Mouse (Mus musculus) midbrain, embryonic 11.5 days (tissue): ENCODE results near the gene Cyp2d11. TPM values are rescaled to one million over a fixed set of nuclear protein-coding genes. Genes with fewer than 3 reads are reported as not detected.

Source experiments
- ATAC-seq: fragments of 200-750 bp; cut with Nextera tagmentation; 2 replicates; pipeline ENCODE4 v1.8.0; 2017; ENCODE audit warnings: moderate TSS enrichment, moderate library complexity; ENCODE audit not compliant: low FRiP score
- DNase-seq: peaks from one replicate; pipeline ENCODE4 v3.0.0; 2015; ENCODE audit warnings: low spot score; ENCODE audit errors: missing footprints
- H3K27ac ChIP-seq: fragments of 300-500 bp; sonication (generic); 2 replicates; pipeline ENCODE4 v1.5.1; 2014; ENCODE audit warnings: low read depth, low read length
- H3K27me3 ChIP-seq: fragments of 300-500 bp; sonication (generic); 2 replicates; pipeline ENCODE4 v1.6.1; 2014; ENCODE audit warnings: mild to moderate bottlenecking, low read length, moderate library complexity, mixed read lengths; ENCODE audit not compliant: control insufficient read depth, insufficient read depth
- H3K36me3 ChIP-seq: fragments of 300-500 bp; sonication (generic); 2 replicates; pipeline ENCODE4 v1.6.1; 2014; ENCODE audit warnings: mild to moderate bottlenecking, low read length, moderate library complexity, mixed read lengths; ENCODE audit not compliant: control insufficient read depth, insufficient read depth
- H3K4me1 ChIP-seq: fragments of 300-500 bp; sonication (generic); 2 replicates; pipeline ENCODE4 v1.6.1; 2014; ENCODE audit warnings: low read length; ENCODE audit not compliant: control insufficient read depth, insufficient read depth
- H3K4me2 ChIP-seq: fragments of 300-500 bp; sonication (generic); 2 replicates; pipeline ENCODE4 v1.6.1; 2014; ENCODE audit warnings: mild to moderate bottlenecking, moderate library complexity
- H3K4me3 ChIP-seq: fragments of 300-500 bp; sonication (generic); 2 replicates; pipeline ENCODE4 v1.5.1; 2014; ENCODE audit warnings: low read depth, low read length
- H3K9ac ChIP-seq: fragments of 300-500 bp; sonication (generic); 2 replicates; pipeline ENCODE4 v1.6.1; 2014; ENCODE audit warnings: low read length
- H3K9me3 ChIP-seq: fragments of 300-500 bp; sonication (generic); 2 replicates; pipeline ENCODE4 v1.6.1; 2016; ENCODE audit warnings: low read length; ENCODE audit not compliant: control insufficient read depth
- WGBS: fragments of 180-500 bp; shearing (Covaris S2); extraction: QIAGEN DNeasy Blood & Tissue Kit; methylation state at CpG from one replicate; pipeline ENCODE4 v1.1.7; 2014; 5-methylcytosine and 5-hydroxymethylcytosine counted together
- polyA plus RNA-seq: library from polyadenylated mRNA; unstranded; fragments of >200 nt; fragmentation: Nextera tagmentation; extraction: Ambion mirVana; gene quantifications from 2 replicates; pipeline ENCODE4 v1.2.1, GENCODE M21; 2014

The Cyp2d11 gene
- polyA plus RNA-seq, 1 experiment from 2014 or later = not detected

DNA sequence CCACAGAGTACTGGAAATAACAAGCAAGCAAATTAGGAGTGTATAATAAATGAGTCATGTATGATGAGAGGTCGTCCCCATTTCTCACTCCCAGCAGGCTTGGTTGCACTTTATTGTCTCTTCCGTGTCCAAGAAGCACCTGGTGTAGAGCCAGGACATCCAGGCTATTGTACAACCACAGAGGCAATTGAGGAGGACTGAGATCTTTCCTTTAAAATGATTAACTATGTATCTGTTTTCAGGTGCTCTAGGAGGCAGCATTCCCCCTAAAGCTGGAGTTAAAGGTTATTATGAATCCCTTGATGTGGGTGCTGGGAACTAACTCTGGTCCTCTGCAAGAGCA lies 44.9 kb downstream of the Cyp2d11 start:
- Histone ChIP-seq H3K27me3 (no peaks in the 10 kb centered on the region), H3K9ac (no peak overlapping the region), H3K4me3 (no peak overlapping the region), H3K4me1 (peaks cover 19% of the 10 kb centered on the region), H3K9me3 (no peaks in the 10 kb centered on the region), H3K36me3 (peaks cover 21% of the 10 kb centered on the region), H3K27ac (no peak overlapping the region), H3K4me2 (no peak overlapping the region)
- 88% methylated on average over 2 of the region's 2 CpGs for WGBS
- no peak for ATAC-seq
- no peak for DNase-seq

- WGBS = 92% methylated on average over 8 of the region's 8 CpGs
- H3K27me3 ChIP-seq = no peaks in the 10 kb centered on the region
- H3K4me1 ChIP-seq = peaks cover 19% of the 10 kb centered on the region
- no peak overlapping the region for H3K4me3 ChIP-seq
- no peak overlapping the region for H3K4me2 ChIP-seq
- peaks cover 21% of the 10 kb centered on the region for H3K36me3 ChIP-seq
- no peaks in the 10 kb centered on the region for H3K9me3 ChIP-seq
- DNase-seq (no peak), ATAC-seq (no peak)
- H3K27ac ChIP-seq = no peak overlapping the region
- no peak overlapping the region for H3K9ac ChIP-seq
Measured at GRCm38 (mm10) chr15:82348258-82348998, 45.4 kb downstream of the Cyp2d11 start.

GRCm38 (mm10) chr15:82347852-82348251 lies 46.0 kb downstream of the Cyp2d11 start:
- Histone ChIP-seq H3K36me3 (peaks cover 21% of the 10 kb centered on the region), H3K4me2 (no peak overlapping the region), H3K27ac (no peak overlapping the region), H3K4me3 (no peak overlapping the region), H3K4me1 (peaks cover 14% of the 10 kb centered on the region), H3K9ac (no peak overlapping the region), H3K27me3 (no peaks in the 10 kb centered on the region), H3K9me3 (no peaks in the 10 kb centered on the region)
- ATAC-seq (no peak), DNase-seq (no peak)
- 95% methylated on average over 12 of the region's 12 CpGs for WGBS

DNA sequence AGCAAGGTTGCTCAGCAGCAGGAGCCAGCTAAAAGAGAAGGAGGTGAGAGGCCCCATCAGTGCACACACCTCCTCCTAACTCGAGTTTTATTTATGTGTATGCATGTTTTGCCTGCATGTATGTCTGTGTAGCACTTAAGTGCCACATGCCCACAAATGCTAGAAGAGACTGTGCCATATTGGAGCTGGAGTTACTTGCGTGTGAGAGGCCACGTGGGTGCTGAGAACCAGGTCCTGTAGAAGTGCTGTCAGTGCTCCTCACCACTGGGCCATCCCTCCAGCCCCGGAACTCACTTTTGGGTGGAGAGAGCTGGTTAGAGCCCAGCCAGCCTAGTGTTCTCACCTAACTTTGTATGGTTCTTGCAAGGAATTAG lies 46.5 kb downstream of the Cyp2d11 start:
- Histone ChIP-seq H3K4me2 (no peak overlapping the region), H3K27ac (no peak overlapping the region), H3K27me3 (no peaks in the 10 kb centered on the region), H3K4me3 (no peak overlapping the region), H3K4me1 (peaks cover 14% of the 10 kb centered on the region), H3K9me3 (no peaks in the 10 kb centered on the region), H3K36me3 (peaks cover 21% of the 10 kb centered on the region), H3K9ac (no peak overlapping the region)
- DNase-seq (no peak), ATAC-seq (no peak)
- 84% methylated on average over 4 of the region's 4 CpGs for WGBS

DNA sequence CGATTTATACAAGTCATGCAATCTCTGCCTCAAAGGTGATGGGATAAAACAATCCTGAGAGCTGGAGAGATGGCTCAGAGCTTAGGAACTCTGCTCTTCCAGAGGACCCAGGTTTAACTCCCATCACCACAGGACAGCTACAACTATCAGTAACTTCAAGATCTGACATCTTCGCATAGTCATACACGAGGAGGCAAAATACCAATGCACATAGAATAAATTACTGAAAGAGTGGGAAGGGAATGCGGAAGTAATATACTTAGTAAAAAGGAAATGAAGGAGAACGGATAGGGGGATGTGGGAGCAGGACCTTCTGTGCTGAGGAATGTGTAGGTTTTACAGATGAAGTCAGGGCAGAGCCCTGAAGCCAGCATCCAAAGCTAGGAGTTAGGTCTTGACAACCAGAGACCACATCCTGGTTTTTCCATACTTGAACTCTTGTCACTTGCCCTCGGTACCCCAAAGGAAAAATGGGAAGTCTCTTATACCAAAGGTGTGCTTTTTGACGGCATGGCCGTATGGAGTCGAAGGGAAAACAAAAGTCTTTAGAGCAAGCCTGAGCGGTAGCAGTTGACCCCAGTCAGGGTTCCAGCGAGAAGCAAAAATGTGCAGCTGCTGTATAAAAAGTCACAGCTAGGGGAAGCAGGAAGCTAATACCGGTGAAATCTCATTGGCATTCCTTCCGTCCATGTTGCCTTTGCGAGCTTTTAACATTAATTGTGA lies 47.1 kb downstream of the Cyp2d11 start:
- ATAC-seq (peak; percentile 1; the same call in 1 of the 2 replicates), DNase-seq (no peak)
- H3K27me3 ChIP-seq = peaks cover 2% of the 10 kb centered on the region; the same call in 1 of the 2 replicates
- H3K9ac ChIP-seq = peak overlapping the region; percentile 81
- peaks cover 14% of the 10 kb centered on the region for H3K4me1 ChIP-seq
- peaks cover 21% of the 10 kb centered on the region for H3K36me3 ChIP-seq
- 68% methylated on average over 14 of the region's 14 CpGs for WGBS
- no peaks in the 10 kb centered on the region for H3K9me3 ChIP-seq
- H3K4me3 ChIP-seq = peak overlapping the region; percentile 71
- H3K4me2 ChIP-seq = peak overlapping the region; percentile 95
- H3K27ac ChIP-seq = 0 out of 2 replicates have a peak overlapping the region, but pooled peaks have one; percentile 46

GRCm38 (mm10) chr15:82345820-82346470 lies 47.9 kb downstream of the Cyp2d11 start:
- Histone ChIP-seq H3K4me1 (peaks cover 14% of the 10 kb centered on the region), H3K36me3 (peaks cover 21% of the 10 kb centered on the region), H3K9ac (peak overlapping the region; percentile 81), H3K4me2 (peak overlapping the region; percentile 95), H3K4me3 (peak overlapping the region; percentile 71), H3K27me3 (peaks cover 5% of the 10 kb centered on the region), H3K27ac (peak overlapping the region; percentile 58; the same call in 1 of the 2 replicates), H3K9me3 (no peaks in the 10 kb centered on the region)
- DNase-seq (peak; percentile 99), ATAC-seq (peak; percentile 98)
- under 1% methylated on average over 51 of the region's 51 CpGs for WGBS

DNA sequence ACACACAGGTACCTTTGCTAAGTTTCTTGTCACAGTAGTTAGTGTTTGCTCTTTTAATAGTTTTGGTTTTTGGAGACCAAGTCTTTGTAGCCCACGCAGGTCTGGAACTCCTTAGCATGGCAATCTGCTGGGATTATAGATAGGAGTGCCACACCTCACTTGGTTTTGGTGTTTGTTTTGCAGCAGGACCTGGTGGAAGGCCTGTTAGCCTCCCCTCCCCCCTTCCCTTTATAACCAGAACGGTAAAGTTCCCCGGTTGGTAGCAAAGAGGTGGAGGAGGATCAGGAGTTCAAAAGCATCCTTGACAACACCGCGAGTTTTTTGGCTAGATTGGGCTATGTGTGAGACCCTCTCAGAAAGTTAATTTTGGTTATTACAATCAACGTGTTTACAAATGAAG lies 48.9 kb downstream of the Cyp2d11 start:
- H3K4me2 ChIP-seq = no peak overlapping the region
- H3K4me3 ChIP-seq = no peak overlapping the region
- peak; percentile 78 for DNase-seq
- no peak overlapping the region for H3K27ac ChIP-seq
- WGBS = 86% methylated on average over 6 of the region's 6 CpGs
- no peaks in the 10 kb centered on the region for H3K9me3 ChIP-seq
- peaks cover 15% of the 10 kb centered on the region for H3K36me3 ChIP-seq
- peaks cover 15% of the 10 kb centered on the region for H3K27me3 ChIP-seq
- H3K9ac ChIP-seq = no peak overlapping the region
- peaks cover 14% of the 10 kb centered on the region for H3K4me1 ChIP-seq
- no peak for ATAC-seq

GRCm38 (mm10) chr15:82343368-82344287 lies 50.2 kb downstream of the Cyp2d11 start:
- Histone ChIP-seq H3K4me1 (peaks cover 18% of the 10 kb centered on the region), H3K9ac (no peak overlapping the region), H3K4me2 (no peak overlapping the region), H3K27ac (no peak overlapping the region), H3K4me3 (no peak overlapping the region), H3K36me3 (peaks cover 4% of the 10 kb centered on the region), H3K27me3 (peaks cover 16% of the 10 kb centered on the region), H3K9me3 (no peaks in the 10 kb centered on the region)
- WGBS = 87% methylated on average over 27 of the region's 27 CpGs
- ATAC-seq (no peak), DNase-seq (no peak)
